Mouse (Mus musculus): ENCODE measurements at regions not wholly inside any gene's neighbourhood (a gene's known extent, or its start where the extent isn't known, plus 50 kb on each side); places are given as distances from the start of the nearest gene placed in this dataset.

DNA sequence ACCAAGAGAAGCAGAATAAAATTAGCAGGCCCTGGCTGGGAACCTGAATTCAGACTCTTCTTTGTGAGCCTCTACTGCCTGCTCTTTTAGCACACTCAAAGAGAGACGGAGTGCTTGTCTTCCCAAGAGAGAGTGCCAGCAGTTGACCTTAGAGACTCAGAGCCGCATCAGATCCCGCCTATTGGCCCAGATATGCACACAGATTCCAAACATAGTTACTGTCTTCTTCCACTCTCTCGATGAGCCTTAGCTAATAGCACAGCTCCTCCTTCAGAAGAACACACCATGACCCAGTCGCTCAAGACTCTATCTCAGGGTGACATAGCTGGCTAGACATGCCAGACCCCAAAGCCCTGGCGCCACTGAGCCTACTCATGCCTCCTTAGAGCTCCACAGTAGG, 139.8 kb downstream of the Fgf18 start:
- peaks cover 10% of the 10 kb centered on the region; the same call in 1 of the 2 replicates for H3K27me3 ChIP-seq (ENCODE audit: insufficient read depth, low read length)
- ATAC-seq (ENCODE audit: extremely low read depth, insufficient number of reproducible peaks, low FRiP score, poor library complexity, severe bottlenecking), result no peak
- no peak overlapping the region for H3K4me3 ChIP-seq (ENCODE audit: low read depth, low read length)
- DNase-seq (ENCODE audit: low spot score), result no peak
- H3K4me1 ChIP-seq (ENCODE audit: insufficient read depth, low read depth, low read length), result no peaks in the 10 kb centered on the region
- TF ChIP-seq CTCF (IDR thresholded peaks at IDR 0.05; ENCODE audit: low read depth, low read length) (no peak), POLR2AphosphoS5 (IDR thresholded peaks at IDR 0.05; ENCODE audit: insufficient replicate concordance, low read depth, low read length) (no peak), GATA1 (IDR thresholded peaks at IDR 0.05; ENCODE audit: borderline replicate concordance, low read length) (no peak), GATA2 (IDR thresholded peaks at IDR 0.05; ENCODE audit: borderline replicate concordance, low read depth, low read length) (no peak), TAL1 (conservative IDR thresholded peaks at IDR 0.05; ENCODE audit: low read depth, low read length) (no peak)
- H3K9me3 ChIP-seq (replicated peaks), result no peaks in the 10 kb centered on the region
- H3K36me3 ChIP-seq (replicated peaks), result no peaks in the 10 kb centered on the region

DNA sequence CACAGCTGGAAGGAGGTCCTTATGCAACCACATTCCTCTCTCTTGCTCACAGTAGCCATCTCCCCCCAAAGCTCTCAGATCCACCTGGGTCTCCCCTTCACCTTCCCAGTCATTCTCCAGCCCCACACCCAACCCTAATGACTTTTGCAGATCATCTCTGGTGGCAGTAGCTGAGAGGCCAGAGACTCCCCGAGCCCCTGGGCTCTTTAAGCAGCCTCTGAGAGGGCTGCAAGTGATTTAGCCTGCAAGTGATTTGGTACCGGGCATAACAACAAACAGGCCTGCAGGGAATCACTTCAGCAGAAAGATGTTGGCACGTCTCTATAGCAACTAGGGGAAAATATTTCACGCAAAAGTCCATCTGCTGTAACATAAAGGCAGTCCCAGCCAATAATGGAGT, 142.0 kb downstream of the Fgf18 start:
- TF ChIP-seq POLR2AphosphoS5 (IDR thresholded peaks at IDR 0.05; ENCODE audit: insufficient replicate concordance, low read depth, low read length) (no peak), GATA2 (IDR thresholded peaks at IDR 0.05; ENCODE audit: borderline replicate concordance, low read depth, low read length) (no peak), CTCF (IDR thresholded peaks at IDR 0.05; ENCODE audit: low read depth, low read length) (no peak), GATA1 (IDR thresholded peaks at IDR 0.05; ENCODE audit: borderline replicate concordance, low read length) (no peak), TAL1 (conservative IDR thresholded peaks at IDR 0.05; ENCODE audit: low read depth, low read length) (no peak)
- DNase-seq (ENCODE audit: low spot score), result no peak
- Histone ChIP-seq H3K9me3 (replicated peaks) (no peaks in the 10 kb centered on the region), H3K36me3 (replicated peaks) (no peaks in the 10 kb centered on the region), H3K4me1 (ENCODE audit: insufficient read depth, low read depth, low read length) (no peaks in the 10 kb centered on the region), H3K4me3 (ENCODE audit: low read depth, low read length) (no peak overlapping the region), H3K27me3 (ENCODE audit: insufficient read depth, low read length) (peaks cover 9% of the 10 kb centered on the region; the same call in 1 of the 2 replicates)
- no peak for ATAC-seq (ENCODE audit: extremely low read depth, insufficient number of reproducible peaks, low FRiP score, poor library complexity, severe bottlenecking)

DNA sequence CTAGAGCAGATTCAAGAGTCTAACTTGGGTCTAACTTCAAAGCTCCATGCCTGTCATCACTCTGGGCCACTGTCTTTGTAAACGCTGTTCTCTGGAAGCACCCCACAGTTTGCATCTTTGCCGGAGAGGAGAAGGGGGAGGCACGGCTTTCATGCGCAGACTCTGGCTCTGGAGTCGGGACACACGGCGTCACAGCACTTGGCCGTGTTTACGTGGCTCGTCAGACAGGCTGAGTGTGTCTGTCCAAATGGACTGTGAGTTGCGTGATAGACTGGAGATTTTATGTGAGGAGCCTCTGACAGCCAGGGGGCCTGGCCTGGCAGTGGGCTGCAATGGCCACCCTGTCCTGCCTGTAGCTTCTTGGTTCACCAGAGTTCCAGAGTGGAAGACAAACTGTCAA, 142.6 kb downstream of the Fgf18 start:
- Histone ChIP-seq H3K4me1 (ENCODE audit: insufficient read depth, low read depth, low read length) (no peaks in the 10 kb centered on the region), H3K27me3 (ENCODE audit: insufficient read depth, low read length) (peaks cover 9% of the 10 kb centered on the region; the same call in 1 of the 2 replicates), H3K9me3 (replicated peaks) (no peaks in the 10 kb centered on the region), H3K36me3 (replicated peaks) (no peaks in the 10 kb centered on the region), H3K4me3 (ENCODE audit: low read depth, low read length) (no peak overlapping the region)
- DNase-seq (ENCODE audit: low spot score) (no peak), ATAC-seq (ENCODE audit: extremely low read depth, insufficient number of reproducible peaks, low FRiP score, poor library complexity, severe bottlenecking) (no peak)
- TF ChIP-seq CTCF (IDR thresholded peaks at IDR 0.05; ENCODE audit: low read depth, low read length), result no peak

DNA sequence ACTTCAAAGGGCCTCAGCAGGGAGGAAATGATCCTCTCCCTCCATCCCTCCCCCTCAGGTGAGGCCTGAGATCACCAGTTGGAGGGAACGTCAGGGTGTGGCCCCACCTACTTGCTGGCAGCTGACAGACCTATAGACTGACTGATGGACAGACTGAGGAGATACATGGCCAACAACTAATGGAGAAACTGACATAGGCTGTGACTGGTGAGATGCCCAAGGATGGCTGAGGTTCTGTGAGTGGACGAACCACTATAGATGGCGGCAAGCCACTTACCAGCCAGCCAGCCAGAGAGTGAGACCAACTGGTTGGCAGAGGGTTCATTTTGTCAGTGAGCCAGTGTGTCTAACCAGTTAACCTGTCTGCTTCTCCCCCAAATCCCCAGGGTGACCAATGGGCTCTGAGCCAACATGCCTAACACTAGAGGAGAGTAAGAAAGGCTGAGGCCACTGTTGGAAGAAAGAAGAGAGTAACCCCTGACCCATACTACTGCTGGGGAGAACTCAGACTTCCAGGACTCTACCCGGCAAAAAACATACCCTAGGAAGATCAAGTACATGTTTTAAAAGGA, 147.4 kb downstream of the Fgf18 start:
- no peaks in the 10 kb centered on the region for H3K36me3 ChIP-seq (replicated peaks)
- no peak for DNase-seq (ENCODE audit: low spot score)

DNA sequence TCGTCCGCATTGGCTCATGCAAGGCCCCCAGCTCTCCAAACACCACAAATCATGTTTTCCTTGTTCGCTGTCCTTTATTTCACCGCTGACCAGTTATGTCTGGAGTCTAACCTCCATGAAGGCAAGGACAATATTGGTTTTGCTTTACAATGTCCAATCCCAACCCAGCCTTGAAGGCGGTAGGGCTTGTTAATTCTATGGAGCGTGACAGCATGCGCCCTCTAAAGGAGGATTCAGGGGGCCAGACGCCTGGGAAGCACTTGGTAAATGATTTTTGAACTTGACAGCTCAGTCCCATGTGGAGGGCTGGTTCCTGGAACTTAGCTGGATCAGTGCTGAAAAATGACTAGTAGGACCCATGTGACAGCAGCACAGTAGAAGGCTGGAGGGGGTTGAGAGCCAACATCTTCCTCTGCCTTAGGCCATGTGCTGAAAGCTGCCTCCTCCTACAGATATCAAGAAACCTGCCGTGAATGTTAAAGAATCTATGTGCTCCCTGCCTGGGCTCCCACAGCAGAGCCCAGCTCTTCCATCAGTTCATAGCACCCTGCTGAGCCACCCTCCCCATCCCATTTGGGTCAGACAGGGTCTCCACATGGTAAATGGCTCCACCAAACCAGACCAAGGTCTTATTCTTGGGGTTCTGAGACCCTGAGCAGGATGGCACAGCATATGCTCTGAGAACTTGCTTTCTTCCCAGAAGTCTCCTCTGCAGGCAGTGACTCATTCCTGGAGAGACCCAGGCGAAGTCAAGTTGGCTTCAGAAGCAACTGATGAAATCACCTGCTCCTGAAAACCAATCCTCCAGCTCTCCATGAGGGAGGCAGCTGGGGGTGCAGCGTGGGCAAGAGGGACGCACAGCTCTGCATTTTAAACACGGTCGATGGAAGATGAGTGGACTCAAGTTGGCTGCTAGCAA, 148.3 kb downstream of the Fgf18 start:
- DNase-seq (ENCODE audit: low spot score) (no peak), ATAC-seq (ENCODE audit: extremely low read depth, insufficient number of reproducible peaks, low FRiP score, poor library complexity, severe bottlenecking) (no peak)
- TF ChIP-seq CTCF (IDR thresholded peaks at IDR 0.05; ENCODE audit: low read depth, low read length), result no peak
- TF ChIP-seq GATA1 (IDR thresholded peaks at IDR 0.05; ENCODE audit: borderline replicate concordance, low read length), result no peak
- no peak for TF ChIP-seq TAL1 (conservative IDR thresholded peaks at IDR 0.05; ENCODE audit: low read depth, low read length)
- no peak for TF ChIP-seq POLR2AphosphoS5 (IDR thresholded peaks at IDR 0.05; ENCODE audit: insufficient replicate concordance, low read depth, low read length)
- TF ChIP-seq GATA2 (IDR thresholded peaks at IDR 0.05; ENCODE audit: borderline replicate concordance, low read depth, low read length), result no peak
- Histone ChIP-seq H3K4me3 (ENCODE audit: low read depth, low read length) (no peak overlapping the region), H3K27me3 (ENCODE audit: insufficient read depth, low read length) (no peaks in the 10 kb centered on the region), H3K36me3 (replicated peaks) (no peaks in the 10 kb centered on the region), H3K4me1 (ENCODE audit: insufficient read depth, low read depth, low read length) (no peaks in the 10 kb centered on the region), H3K9me3 (replicated peaks) (no peaks in the 10 kb centered on the region)

More for the DNA sequence above, 147.4 kb downstream of the Fgf18 start:
- no peaks in the 10 kb centered on the region for H3K9me3 ChIP-seq (replicated peaks)
- TF ChIP-seq GATA2 (IDR thresholded peaks at IDR 0.05; ENCODE audit: borderline replicate concordance, low read depth, low read length), result no peak
- H3K4me1 ChIP-seq (ENCODE audit: insufficient read depth, low read depth, low read length), result no peaks in the 10 kb centered on the region
- no peak for ATAC-seq (ENCODE audit: extremely low read depth, insufficient number of reproducible peaks, low FRiP score, poor library complexity, severe bottlenecking)
- no peaks in the 10 kb centered on the region for H3K27me3 ChIP-seq (ENCODE audit: insufficient read depth, low read length)
- no peak overlapping the region for H3K4me3 ChIP-seq (ENCODE audit: low read depth, low read length)

DNA sequence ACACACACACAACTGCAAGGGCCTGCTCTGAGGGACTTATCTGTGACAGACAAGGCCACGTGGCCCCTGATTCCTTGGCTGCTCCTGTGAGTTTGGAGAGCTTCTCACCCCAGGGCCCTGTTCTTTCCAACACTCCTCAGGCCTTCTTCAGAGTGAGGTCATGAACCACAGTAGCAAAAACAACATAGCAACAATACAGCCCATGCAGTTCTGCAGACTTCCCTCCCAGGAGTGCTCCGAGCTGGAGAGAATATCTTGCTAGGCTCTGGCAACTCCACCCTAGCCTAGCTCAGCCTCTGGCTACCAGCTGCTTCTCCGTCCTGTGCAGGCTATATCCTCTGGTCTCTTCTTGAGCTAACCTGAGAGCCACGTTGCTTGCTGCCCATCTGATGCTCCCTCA, 152.8 kb downstream of the Fgf18 start:
- no peak for ATAC-seq (ENCODE audit: extremely low read depth, insufficient number of reproducible peaks, low FRiP score, poor library complexity, severe bottlenecking)
- no peak for DNase-seq (ENCODE audit: low spot score)
- H3K27me3 ChIP-seq (ENCODE audit: insufficient read depth, low read length), result peaks cover 5% of the 10 kb centered on the region; the same call in 1 of the 2 replicates
- no peak for TF ChIP-seq CTCF (IDR thresholded peaks at IDR 0.05; ENCODE audit: low read depth, low read length)
- no peak for TF ChIP-seq GATA1 (IDR thresholded peaks at IDR 0.05; ENCODE audit: borderline replicate concordance, low read length)
- no peak for TF ChIP-seq GATA2 (IDR thresholded peaks at IDR 0.05; ENCODE audit: borderline replicate concordance, low read depth, low read length)
- TF ChIP-seq TAL1 (conservative IDR thresholded peaks at IDR 0.05; ENCODE audit: low read depth, low read length), result no peak
- TF ChIP-seq POLR2AphosphoS5 (IDR thresholded peaks at IDR 0.05; ENCODE audit: insufficient replicate concordance, low read depth, low read length), result no peak
- no peaks in the 10 kb centered on the region for H3K9me3 ChIP-seq (replicated peaks)
- no peak overlapping the region for H3K4me3 ChIP-seq (ENCODE audit: low read depth, low read length)
- H3K36me3 ChIP-seq (replicated peaks), result no peaks in the 10 kb centered on the region
- no peaks in the 10 kb centered on the region for H3K4me1 ChIP-seq (ENCODE audit: insufficient read depth, low read depth, low read length)

Measured in G1E (cell line).